Mouse (Mus musculus): ENCODE measurements around the gene Kif26b.

GRCm38 (mm10) chr1:178836998-178837397 is 308.1 kb downstream of the Kif26b start:
- no peak for TF ChIP-seq CTCF (IDR thresholded peaks at IDR 0.05; ENCODE audit: low read depth, low read length)
- TF ChIP-seq TAL1 (conservative IDR thresholded peaks at IDR 0.05; ENCODE audit: low read depth, low read length): no peak

Measured in G1E (cell line).